Comparison of ENCODE assay signal across 17 mouse cellular contexts in the genomic region with DNA sequence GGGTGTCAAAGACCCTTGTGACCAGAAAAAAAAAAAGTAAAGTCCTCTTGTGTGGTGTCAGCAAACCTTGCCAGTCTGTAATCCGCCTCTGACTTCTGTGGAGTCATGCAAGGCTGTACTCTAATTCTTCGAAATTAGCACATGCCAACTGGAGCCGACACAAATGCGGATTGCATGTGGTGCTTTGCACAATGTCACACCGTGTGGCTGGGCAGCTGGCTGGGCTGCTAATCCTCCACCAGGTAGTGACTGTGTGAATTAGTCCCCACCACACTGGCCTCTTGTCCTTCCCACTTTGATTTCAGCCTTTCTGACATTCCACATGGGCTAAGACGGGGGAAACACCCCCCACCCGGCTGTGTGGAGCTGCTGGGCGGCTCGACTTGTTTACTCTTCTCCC. TPM values are rescaled to one million over a fixed set of nuclear protein-coding genes. Genes with fewer than 3 reads are reported as not detected.
DNase-seq lines count a peak whose midpoint lies in the region; ATAC-seq lines count a peak whose summit lies in the region.
"Had no signal": no experiment of that assay in that cellular context is flagged by ENCODE, and none has a peak within 500 bp of the region (broad histone marks: within the 10 kb centered on the region; RNA-seq: fewer than 3 reads in every experiment).

No protein-coding gene starts in this region.

- no peak for DNase-seq in heart, postnatal 36 days
- no peak for DNase-seq in midbrain, embryonic 14.5 days
- DNase-seq in fat pad, adult 2 months (ENCODE audit: extremely low read depth, low read depth, low spot score), result peak; percentile 62
- peak; percentile 53 for DNase-seq in retina, postnatal 7 days (ENCODE audit: low read depth, low spot score)
- no peak for DNase-seq in adrenal gland, postnatal 36 days
- DNase-seq: gastrocnemius, postnatal 10 days; lung, embryonic 14.5 days; right cerebral cortex, postnatal 25 days; thymus, postnatal 25 days had no signal

- ATAC-seq in heart, embryonic 15.5 days (replicated peaks; ENCODE audit: insufficient number of reproducible peaks, insufficient read depth, low FRiP score, low read depth), result no peak
- no peak for ATAC-seq in midbrain, embryonic 16.5 days
- no peak for ATAC-seq in midbrain, embryonic 14.5 days (ENCODE audit: low FRiP score, low TSS enrichment)
- no peak for ATAC-seq in megakaryocyte, adult 5-6 weeks (ENCODE audit: poor library complexity, severe bottlenecking)

- H3K9ac ChIP-seq in heart, embryonic 15.5 days, result peak overlapping the region; percentile 25; the same call in 1 of the 2 replicates
- H3K9ac ChIP-seq in midbrain, embryonic 16.5 days (ENCODE audit: low read depth, low read length), result peak overlapping the region; percentile 7; the same call in 1 of the 2 replicates
- no peak overlapping the region for H3K9ac ChIP-seq in midbrain, embryonic 14.5 days (replicated peaks; ENCODE audit: low read length)
- H3K9ac ChIP-seq: kidney, embryonic 15.5 days; lung, embryonic 14.5 days had no signal

- no peaks in the 10 kb centered on the region for H3K36me3 ChIP-seq in heart, embryonic 15.5 days
- H3K36me3 ChIP-seq in midbrain, embryonic 16.5 days (ENCODE audit: control insufficient read depth, insufficient read depth, low read length), result no peaks in the 10 kb centered on the region
- no peaks in the 10 kb centered on the region for H3K36me3 ChIP-seq in midbrain, embryonic 14.5 days (ENCODE audit: control insufficient read depth, insufficient read depth, low read length)
- H3K36me3 ChIP-seq: heart, embryonic 10.5 days; kidney, embryonic 15.5 days had no signal

- no peak overlapping the region for H3K4me3 ChIP-seq in heart, embryonic 15.5 days
- no peak overlapping the region for H3K4me3 ChIP-seq in midbrain, embryonic 16.5 days (ENCODE audit: low read depth, low read length)
- no peak overlapping the region for H3K4me3 ChIP-seq in midbrain, embryonic 14.5 days (replicated peaks; ENCODE audit: low read depth, low read length)
- H3K4me3 ChIP-seq: heart, embryonic 10.5 days; kidney, embryonic 15.5 days had no signal

- H3K27me3 ChIP-seq in heart, embryonic 15.5 days, result peaks cover 10% of the 10 kb centered on the region; the same call in 1 of the 2 replicates
- no peaks in the 10 kb centered on the region for H3K27me3 ChIP-seq in midbrain, embryonic 16.5 days (ENCODE audit: control insufficient read depth, insufficient read depth, low read depth, low read length)
- no peaks in the 10 kb centered on the region for H3K27me3 ChIP-seq in midbrain, embryonic 14.5 days (ENCODE audit: control insufficient read depth, insufficient read depth, low read length)

- WGBS in heart, embryonic 15.5 days, result 44% methylated on average over 9 of the region's 9 CpGs
- WGBS in midbrain, embryonic 16.5 days, result 21% methylated on average over 9 of the region's 9 CpGs
- WGBS in midbrain, embryonic 14.5 days, result 21% methylated on average over 9 of the region's 9 CpGs

- no peaks in the 10 kb centered on the region for H3K9me3 ChIP-seq in heart, embryonic 15.5 days (replicated peaks)
- H3K9me3 ChIP-seq in midbrain, embryonic 16.5 days (replicated peaks; ENCODE audit: control insufficient read depth, low read length, poor library complexity, severe bottlenecking), result no peaks in the 10 kb centered on the region
- H3K9me3 ChIP-seq in midbrain, embryonic 14.5 days (ENCODE audit: control insufficient read depth, low read length), result no peaks in the 10 kb centered on the region
- H3K9me3 ChIP-seq: heart, embryonic 10.5 days; kidney, embryonic 15.5 days had no signal

- H3K27ac ChIP-seq in heart, embryonic 15.5 days, result no peak overlapping the region
- no peak overlapping the region for H3K27ac ChIP-seq in midbrain, embryonic 16.5 days (ENCODE audit: low read length)
- no peak overlapping the region for H3K27ac ChIP-seq in midbrain, embryonic 14.5 days (replicated peaks; ENCODE audit: low read depth, low read length)
- H3K27ac ChIP-seq: heart, embryonic 10.5 days; kidney, embryonic 15.5 days had no signal

- H3K4me1 ChIP-seq in heart, embryonic 15.5 days (replicated peaks), result peaks cover 21% of the 10 kb centered on the region
- H3K4me1 ChIP-seq in midbrain, embryonic 16.5 days (ENCODE audit: control insufficient read depth, insufficient read depth, low read length), result peaks cover 14% of the 10 kb centered on the region; the same call in 1 of the 2 replicates
- H3K4me1 ChIP-seq in midbrain, embryonic 14.5 days (ENCODE audit: control insufficient read depth, insufficient read depth, low read length), result peaks cover 15% of the 10 kb centered on the region; the same call in 1 of the 2 replicates

- intact Hi-C loops in heart, postnatal 36 days (cut with DNase I), result loop anchor here (5.0 kb wide), 2 partner anchors 88 to 163 kb away; partner anchors contain the start of gene Ankrd40

- no peak overlapping the region for H3K4me2 ChIP-seq in heart, embryonic 15.5 days
- H3K4me2 ChIP-seq in midbrain, embryonic 16.5 days (ENCODE audit: low read length), result no peak overlapping the region
- no peak overlapping the region for H3K4me2 ChIP-seq in midbrain, embryonic 14.5 days (ENCODE audit: low read length)
- H3K4me2 ChIP-seq: kidney, embryonic 15.5 days; lung, embryonic 14.5 days had no signal

RNA-seq across cellular contexts. Expression of gene Wfikkn2, which starts 6.1 kb away (rescaled TPM):
- 2.4 and 4.6 TPM in 2 replicates for polyA plus RNA-seq in heart, embryonic 15.5 days (2015; fragmentation: Nextera tagmentation; extraction: Ambion mirVana)
- total RNA-seq in heart, postnatal 36 days (2021), result 1 to 10 TPM; 4.0 to 4.2 TPM
- polyA plus RNA-seq in midbrain, embryonic 16.5 days (2015; fragmentation: Nextera tagmentation; extraction: Ambion mirVana), result 4.1 and 5.0 TPM in 2 replicates
- 0.47 and 2.0 TPM in 2 replicates for polyA plus RNA-seq in midbrain, embryonic 14.5 days (2014; fragmentation: Nextera tagmentation; extraction: Ambion mirVana)
- 1 to 10 TPM in 1 of 2 experiments, under 1 TPM in 1; 0.46 to 1.3 TPM for total RNA-seq in adrenal gland, postnatal 36 days (2021)
- total RNA-seq in megakaryocyte, adult 5-6 weeks (2015), result not detected in 2 replicates
- total RNA-seq in megakaryocyte, adult 5-6 weeks (2017), result not detected in 2 replicates

RNA-seq across cellular contexts. Expression of gene Tob1, which starts 28.5 kb away (rescaled TPM):
- 37.7 and 45.5 TPM in 2 replicates for polyA plus RNA-seq in heart, embryonic 15.5 days (2015; fragmentation: Nextera tagmentation; extraction: Ambion mirVana)
- total RNA-seq in heart, postnatal 36 days (2021), result 10 to 100 TPM; 53.0 to 55.2 TPM
- polyA plus RNA-seq in midbrain, embryonic 16.5 days (2015; fragmentation: Nextera tagmentation; extraction: Ambion mirVana), result 28.1 and 28.6 TPM in 2 replicates
- polyA plus RNA-seq in midbrain, embryonic 14.5 days (2014; fragmentation: Nextera tagmentation; extraction: Ambion mirVana), result 29.5 and 34.7 TPM in 2 replicates
- total RNA-seq in adrenal gland, postnatal 36 days (2021), result 100 to 1,000 TPM; 290 to 355 TPM
- total RNA-seq in megakaryocyte, adult 5-6 weeks (2015), result 15.5 and 17.8 TPM in 2 replicates
- 13.5 and 19.3 TPM in 2 replicates for total RNA-seq in megakaryocyte, adult 5-6 weeks (2017)

RNA-seq across cellular contexts. Expression of gene Gm21885, which starts 42.0 kb away (rescaled TPM):
- polyA plus RNA-seq in heart, embryonic 15.5 days (2015; fragmentation: Nextera tagmentation; extraction: Ambion mirVana), result 0.30 TPM in 1 of 2 replicates, not detected in the other
- total RNA-seq in heart, postnatal 36 days (2021), result under 1 TPM in 1 of 2 experiments, not detected in 1; 0.42 TPM
- polyA plus RNA-seq in midbrain, embryonic 16.5 days (2015; fragmentation: Nextera tagmentation; extraction: Ambion mirVana), result 0.95 TPM in 1 of 2 replicates, not detected in the other
- 0.50 and 0.57 TPM in 2 replicates for polyA plus RNA-seq in midbrain, embryonic 14.5 days (2014; fragmentation: Nextera tagmentation; extraction: Ambion mirVana)
- total RNA-seq in adrenal gland, postnatal 36 days (2021), result not detected
- total RNA-seq in megakaryocyte, adult 5-6 weeks (2015), result not detected in 2 replicates
- total RNA-seq in megakaryocyte, adult 5-6 weeks (2017), result not detected in 2 replicates
- total RNA-seq: gastrocnemius, postnatal 10 days; layer of hippocampus, postnatal 10 days; left cerebral cortex, postnatal 36 days had no signal
- polyA plus RNA-seq: kidney, embryonic 15.5 days; neural tube, embryonic 14.5 days had no signal

Comparison
In these comparisons a context has a peak if more than half of its experiments do, and no peak if none do; other contexts are left out.
1. DNase-seq: peak in fat pad, adult 2 months (single experiment) and retina, postnatal 7 days (single experiment); none in heart, postnatal 36 days (0 of 2), midbrain, embryonic 14.5 days (single experiment) and adrenal gland, postnatal 36 days (0 of 2).
2. RNA of gene Tob1, which starts 28.5 kb away (total RNA-seq): 290 to 355 TPM in adrenal gland, postnatal 36 days; 53.0 to 55.2 TPM in heart, postnatal 36 days and 13.5 to 19.3 TPM in megakaryocyte, adult 5-6 weeks; every median in the first group is over 4 times any median in the second.